20 mouse cellular contexts compared by ENCODE assay signal in the genomic region with DNA sequence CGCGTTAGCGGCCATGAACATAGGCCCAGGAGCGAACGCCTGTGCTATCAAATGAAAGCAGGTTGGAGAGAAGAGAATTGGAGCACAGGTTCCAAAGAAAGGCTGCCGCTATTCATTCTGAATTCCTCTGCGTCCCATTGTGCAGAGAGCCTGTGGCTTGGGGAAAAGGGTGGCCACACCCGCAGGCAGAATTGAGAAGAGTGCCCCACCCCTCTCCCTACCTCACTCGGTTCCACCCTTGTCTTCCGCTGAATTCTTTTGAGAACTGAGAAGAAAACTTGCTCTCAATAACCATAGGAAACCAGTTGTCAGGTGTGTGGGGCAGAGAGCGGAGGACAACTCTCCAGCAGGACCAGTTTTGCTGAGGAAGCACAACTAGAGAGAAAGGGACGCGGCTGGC. TPM values are rescaled to one million over a fixed set of nuclear protein-coding genes. Genes with fewer than 3 reads are reported as not detected.
DNase-seq lines count a peak whose midpoint lies in the region; ATAC-seq and TF ChIP-seq lines count a peak whose summit lies in the region.
"Had no signal": no experiment of that assay in that cellular context is flagged by ENCODE, and none has a peak within 500 bp of the region (broad histone marks: within the 10 kb centered on the region; RNA-seq: fewer than 3 reads in every experiment).

No protein-coding gene starts in this region.

- TF ChIP-seq EP300 in lung, postnatal 0 days (IDR thresholded peaks at IDR 0.05), result no peak

- 0 out of 2 replicates have a peak overlapping the region, but pooled peaks have one; percentile 9 for H3K4me3 ChIP-seq in gastrocnemius, adult 2 months
- H3K4me3 ChIP-seq in lung, postnatal 0 days (ENCODE audit: low read depth, low read length), result no peak overlapping the region
- H3K4me3 ChIP-seq: erythroblast, embryonic 14.5 days; heart, embryonic 15.5 days; hindbrain, embryonic 15.5 days; limb, embryonic 10.5 days; liver, embryonic 12.5 days; neural tube, embryonic 13.5 days had no signal

- 47% methylated on average over 13 of the region's 13 CpGs for WGBS in lung, postnatal 0 days

- no peak overlapping the region for H3K9ac ChIP-seq in lung, postnatal 0 days (replicated peaks; ENCODE audit: low read depth)
- H3K9ac ChIP-seq: forebrain, postnatal 0 days; heart, embryonic 15.5 days; hindbrain, embryonic 15.5 days; liver, embryonic 12.5 days; neural tube, embryonic 13.5 days had no signal

- no peaks in the 10 kb centered on the region for H3K9me3 ChIP-seq in lung, postnatal 0 days (ENCODE audit: low read length)
- H3K9me3 ChIP-seq: heart, embryonic 15.5 days; hindbrain, embryonic 15.5 days; limb, embryonic 10.5 days; liver, embryonic 12.5 days; neural tube, embryonic 13.5 days had no signal

- intact Hi-C loops in gastrocnemius, adult 2 months (cut with DNase I), result loop anchor here (5.0 kb wide), 1 partner anchor 163 kb away; no protein-coding TSS in a partner anchor

- no peak for ATAC-seq in lung, postnatal 0 days
- peak; percentile 60 for ATAC-seq in megakaryocyte progenitor cell, adult 5-6 weeks (replicated peaks; ENCODE audit: poor library complexity)
- ATAC-seq: activated CD4-positive, CD25-positive, alpha-beta regulatory T cell, adult 4 months; forebrain, postnatal 0 days; liver, embryonic 12.5 days had no signal

- peaks cover 5% of the 10 kb centered on the region; the same call in 1 of the 2 replicates for H3K4me1 ChIP-seq in lung, postnatal 0 days (ENCODE audit: insufficient read depth, low read depth, low read length)

- no peaks in the 10 kb centered on the region for H3K27me3 ChIP-seq in lung, postnatal 0 days (replicated peaks; ENCODE audit: insufficient read depth, low read length)
- H3K27me3 ChIP-seq: heart, embryonic 15.5 days; hindbrain, embryonic 15.5 days; liver, embryonic 12.5 days had no signal

- no peak overlapping the region for H3K27ac ChIP-seq in gastrocnemius, adult 2 months
- H3K27ac ChIP-seq in lung, postnatal 0 days (ENCODE audit: low read length), result no peak overlapping the region
- H3K27ac ChIP-seq: heart, embryonic 15.5 days; hindbrain, embryonic 15.5 days; limb, embryonic 10.5 days; liver, embryonic 12.5 days; neural tube, embryonic 13.5 days had no signal

- H3K36me3 ChIP-seq in lung, postnatal 0 days (ENCODE audit: insufficient read depth, low read length), result no peaks in the 10 kb centered on the region
- H3K36me3 ChIP-seq: heart, embryonic 15.5 days; hindbrain, embryonic 15.5 days; liver, embryonic 12.5 days; neural tube, embryonic 13.5 days had no signal

- no peak for DNase-seq in gastrocnemius, adult 2 months
- no peak for DNase-seq in gastrocnemius, postnatal 10 days
- peak; percentile 11 for DNase-seq in lung, postnatal 0 days (ENCODE audit: low spot score)
- no peak for DNase-seq in lung, postnatal 10 days
- DNase-seq in ES-CJ7 (ENCODE audit: low read depth, low spot score), result peak; percentile 70
- no peak for DNase-seq in testis, postnatal 10 days (ENCODE audit: low spot score)
- DNase-seq in right cerebral cortex, postnatal 25 days, result no peak
- DNase-seq: adrenal gland, postnatal 25 days; cerebellum, adult 8-10 months; forebrain, postnatal 0 days; kidney, adult 9 months; thymus, postnatal 4 days had no signal

- 0 out of 2 replicates have a peak overlapping the region, but pooled peaks have one; percentile 11 for H3K4me2 ChIP-seq in lung, postnatal 0 days (replicated peaks; ENCODE audit: low read depth, low read length)
- H3K4me2 ChIP-seq: heart, embryonic 15.5 days; hindbrain, embryonic 15.5 days; liver, embryonic 12.5 days; neural tube, embryonic 13.5 days had no signal

- TF ChIP-seq CTCF in gastrocnemius, adult 2 months (IDR thresholded peaks at IDR 0.05), result no peak
- no peak for TF ChIP-seq CTCF in lung, postnatal 0 days (IDR thresholded peaks at IDR 0.05)

RNA-seq across cellular contexts. Expression of a gene that starts 10.9 kb away (rescaled TPM):
- 100 to 1,000 TPM; 190 to 201 TPM for total RNA-seq in gastrocnemius, adult 2 months (2021)
- 100 to 1,000 TPM; 227 to 232 TPM for total RNA-seq in gastrocnemius, postnatal 10 days (2021)
- polyA plus RNA-seq in lung, postnatal 0 days (2015; fragmentation: Nextera tagmentation; extraction: Ambion mirVana), result 91.0 and 94.3 TPM in 2 replicates
- 45.5 and 55.2 TPM in 2 replicates for total RNA-seq in megakaryocyte progenitor cell, adult 5-6 weeks (2015)
- total RNA-seq in megakaryocyte progenitor cell, adult 5-6 weeks (2017), result 17.7 and 21.6 TPM in 2 replicates

Comparison
In these comparisons a context has a peak if more than half of its experiments do, and no peak if none do; other contexts are left out.
1. DNase-seq: peak in lung, postnatal 0 days (single experiment) and ES-CJ7 (single experiment); none in gastrocnemius, adult 2 months (single experiment), gastrocnemius, postnatal 10 days (single experiment), lung, postnatal 10 days (single experiment), testis, postnatal 10 days (single experiment) and right cerebral cortex, postnatal 25 days (single experiment).